Mouse (Mus musculus): ENCODE measurements at regions not wholly inside any gene's neighbourhood (a gene's known extent, or its start where the extent isn't known, plus 50 kb on each side); places are given as distances from the start of the nearest gene placed in this dataset.
A peak's percentile ranks its signal among the peaks of the same experiment; 100 is the strongest.

DNA sequence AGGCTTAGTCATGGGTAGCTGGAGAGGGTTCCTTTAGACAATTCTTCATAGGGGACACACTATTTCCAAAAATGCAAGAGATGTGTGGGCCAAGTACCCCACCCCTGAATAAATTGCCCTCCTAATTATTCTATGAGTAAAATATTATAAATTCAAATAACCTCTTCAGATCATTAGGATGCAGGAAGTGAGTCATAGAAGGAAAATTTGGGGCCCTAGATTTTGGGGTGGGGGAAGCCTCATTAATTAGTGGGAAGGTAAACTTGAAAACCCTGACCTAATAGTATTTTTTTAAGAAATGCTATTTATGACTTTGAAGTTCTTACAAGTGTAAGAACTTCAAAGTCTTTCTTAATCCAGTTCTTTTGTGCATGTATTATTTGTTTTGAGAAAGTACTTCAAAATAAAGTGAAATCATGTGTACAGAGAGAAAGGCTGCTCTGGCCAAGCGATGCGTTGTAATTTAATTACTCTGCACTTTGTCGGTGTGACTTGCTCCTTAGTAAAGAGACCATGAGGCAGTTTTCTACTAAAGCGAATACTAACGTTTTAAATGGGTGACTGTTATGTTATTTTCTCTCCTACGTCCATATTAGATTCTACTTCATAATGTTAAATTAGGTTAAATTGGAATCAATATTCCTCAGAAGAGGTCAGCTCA, 200.6 kb downstream of the Tgfb2 start:
- no peak for DNase-seq (ENCODE audit: low spot score in 2 of 2)

DNA sequence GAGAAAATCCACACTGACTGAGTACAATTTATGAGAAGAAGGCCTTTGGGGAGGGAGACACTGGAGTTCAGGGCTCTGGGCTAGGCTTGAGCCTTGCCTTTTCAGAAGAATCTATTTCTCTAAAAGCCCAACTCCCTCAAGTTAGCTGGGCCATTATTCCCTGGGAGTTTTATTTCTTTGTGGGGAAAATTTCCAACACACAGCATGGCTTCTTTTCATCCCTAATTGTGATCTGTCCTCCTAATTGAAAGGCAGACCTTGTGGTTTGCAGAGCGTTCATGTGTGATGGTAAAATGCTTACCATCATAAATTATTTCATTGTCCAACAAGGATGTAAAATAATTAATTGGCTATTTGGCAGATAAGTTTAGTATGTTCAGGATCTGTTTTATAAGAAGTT, 204.1 kb downstream of the Tgfb2 start:
- no peak for DNase-seq (ENCODE audit: low spot score in 2 of 2)

DNA sequence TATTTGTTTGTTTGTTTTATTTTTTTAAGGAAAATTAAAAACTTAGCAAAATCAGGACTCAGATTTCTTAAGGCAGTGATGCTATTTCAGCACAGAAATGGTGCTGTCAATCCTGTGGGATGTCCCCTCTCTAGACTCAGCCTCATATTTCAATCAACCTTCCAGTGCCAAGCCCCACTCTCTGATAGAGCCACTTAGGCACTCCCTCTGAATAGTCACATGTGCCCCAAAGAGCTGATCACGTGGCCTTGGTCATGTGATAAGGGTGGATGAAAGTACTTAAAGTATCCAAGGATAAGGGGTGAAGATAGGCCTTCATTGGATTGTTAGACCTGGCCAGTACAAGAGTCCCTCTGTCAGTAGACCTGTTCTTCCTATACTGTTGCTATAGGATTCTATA, 207.9 kb downstream of the Tgfb2 start:
- no peak for DNase-seq (ENCODE audit: low spot score in 2 of 2)

DNA sequence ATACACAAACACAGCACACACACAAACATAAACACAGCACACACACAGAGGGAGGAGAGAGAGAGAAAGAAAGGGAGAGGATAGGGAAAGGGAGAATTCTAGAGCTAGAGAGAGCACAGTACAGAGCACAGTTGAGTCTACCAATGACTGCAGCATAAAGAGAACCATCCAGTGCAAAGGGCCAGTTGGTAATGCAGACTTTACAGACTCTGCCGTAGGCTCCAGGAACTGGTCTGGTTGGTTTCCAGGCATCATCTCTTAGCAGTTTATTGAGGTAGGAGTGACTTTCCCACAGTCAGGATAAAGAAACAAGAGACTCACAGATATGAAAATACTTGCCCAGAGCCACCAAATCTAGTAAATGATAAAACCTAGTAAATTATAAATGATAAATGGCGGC, 208.5 kb downstream of the Tgfb2 start:
- no peak for DNase-seq (ENCODE audit: low spot score in 2 of 2)

DNA sequence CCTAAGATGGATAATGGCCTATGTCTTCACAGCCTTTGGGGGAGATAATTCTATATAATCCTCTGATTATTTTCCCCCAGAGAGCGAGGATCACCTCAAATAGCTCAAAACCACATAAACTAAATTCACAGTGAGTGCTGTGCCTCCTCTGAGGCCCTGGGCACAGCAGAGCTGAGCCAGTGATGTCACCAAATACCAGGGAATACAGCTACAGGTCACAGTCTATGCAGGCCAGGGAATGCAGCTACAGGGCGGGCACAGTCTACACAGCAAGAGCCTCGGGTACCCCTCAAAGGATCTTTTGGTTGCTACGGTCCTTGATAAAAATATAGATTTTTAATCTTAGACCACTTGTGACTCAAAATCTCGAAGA, 211.4 kb downstream of the Tgfb2 start:
- DNase-seq (ENCODE audit: low spot score in 2 of 2) = no peak

DNA sequence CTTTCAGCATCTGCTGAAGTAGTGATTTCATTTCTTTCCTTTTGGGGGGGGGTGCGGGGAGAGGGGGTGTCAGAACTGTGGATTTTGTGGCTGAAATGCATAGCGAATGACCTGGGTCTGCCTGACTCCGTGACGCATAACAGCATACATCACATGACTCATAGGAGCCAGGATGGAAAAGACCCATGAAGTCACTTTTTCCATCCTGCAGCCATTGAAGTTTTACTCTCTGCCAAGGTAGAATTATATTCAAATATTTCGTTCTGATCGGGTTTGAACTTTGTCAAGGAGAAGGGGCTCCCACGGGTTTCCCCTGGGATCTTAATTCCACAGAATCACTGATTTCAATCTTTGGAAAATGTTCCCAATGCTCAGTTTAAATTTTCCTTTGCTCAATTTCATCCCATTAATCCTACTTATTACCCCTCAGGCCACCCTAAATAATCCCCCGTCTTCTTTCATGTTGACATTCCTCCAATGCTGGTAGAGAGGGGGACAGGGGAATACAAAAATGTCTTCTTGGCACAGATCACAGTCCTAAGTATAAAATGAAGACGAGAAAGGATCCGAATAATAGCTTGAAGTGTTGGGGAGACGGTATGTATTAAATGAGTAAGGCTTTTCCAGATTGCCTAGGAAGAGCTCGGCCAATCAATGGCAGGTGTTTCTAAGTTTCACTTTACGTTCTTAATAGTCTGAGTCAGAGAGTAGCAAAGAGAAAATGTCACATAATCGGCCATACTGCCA, 212.0 kb downstream of the Tgfb2 start:
- DNase-seq (ENCODE audit: low spot score in 2 of 2) = no peak

DNA sequence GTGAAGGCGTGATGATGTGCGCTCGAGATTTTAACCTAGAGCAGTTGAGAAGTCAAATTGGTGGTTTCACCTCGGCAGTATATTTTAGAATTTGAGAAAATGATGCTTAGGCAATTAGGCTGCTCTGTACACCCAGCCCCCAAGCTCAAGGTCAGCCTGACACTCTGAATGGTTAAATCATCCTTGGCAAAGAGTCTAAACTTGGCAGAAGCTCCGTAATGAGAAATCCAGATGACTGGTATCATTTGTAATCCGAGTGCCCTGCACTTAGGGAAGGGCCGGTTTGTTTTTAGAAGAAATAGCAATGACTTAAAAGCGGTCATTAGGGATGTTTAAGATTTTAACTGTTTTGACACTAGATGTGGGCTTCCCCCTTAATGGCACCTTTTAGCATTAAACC, 223.6 kb downstream of the Tgfb2 start:
- DNase-seq (ENCODE audit: low spot score in 2 of 2) = no peak

DNA sequence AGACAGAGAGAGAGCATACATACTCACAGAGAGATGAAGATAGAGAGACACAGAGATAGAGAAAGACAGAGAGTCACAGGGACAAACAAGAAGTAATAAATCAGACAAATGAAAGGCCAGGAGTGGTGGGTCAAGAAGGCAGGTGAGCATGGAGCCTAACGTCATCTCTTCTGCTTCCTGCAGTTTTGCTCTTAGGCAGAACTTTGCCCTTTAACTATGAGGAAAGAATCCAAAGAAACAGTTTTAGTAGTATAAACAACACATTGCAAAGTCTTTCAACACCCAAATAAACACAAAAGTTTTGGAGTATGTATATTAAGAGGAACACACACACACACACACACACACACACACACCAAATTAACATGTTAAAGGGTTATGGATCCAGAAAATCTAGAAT, 225.8 kb downstream of the Tgfb2 start:
- DNase-seq (ENCODE audit: low spot score in 2 of 2) = no peak

DNA sequence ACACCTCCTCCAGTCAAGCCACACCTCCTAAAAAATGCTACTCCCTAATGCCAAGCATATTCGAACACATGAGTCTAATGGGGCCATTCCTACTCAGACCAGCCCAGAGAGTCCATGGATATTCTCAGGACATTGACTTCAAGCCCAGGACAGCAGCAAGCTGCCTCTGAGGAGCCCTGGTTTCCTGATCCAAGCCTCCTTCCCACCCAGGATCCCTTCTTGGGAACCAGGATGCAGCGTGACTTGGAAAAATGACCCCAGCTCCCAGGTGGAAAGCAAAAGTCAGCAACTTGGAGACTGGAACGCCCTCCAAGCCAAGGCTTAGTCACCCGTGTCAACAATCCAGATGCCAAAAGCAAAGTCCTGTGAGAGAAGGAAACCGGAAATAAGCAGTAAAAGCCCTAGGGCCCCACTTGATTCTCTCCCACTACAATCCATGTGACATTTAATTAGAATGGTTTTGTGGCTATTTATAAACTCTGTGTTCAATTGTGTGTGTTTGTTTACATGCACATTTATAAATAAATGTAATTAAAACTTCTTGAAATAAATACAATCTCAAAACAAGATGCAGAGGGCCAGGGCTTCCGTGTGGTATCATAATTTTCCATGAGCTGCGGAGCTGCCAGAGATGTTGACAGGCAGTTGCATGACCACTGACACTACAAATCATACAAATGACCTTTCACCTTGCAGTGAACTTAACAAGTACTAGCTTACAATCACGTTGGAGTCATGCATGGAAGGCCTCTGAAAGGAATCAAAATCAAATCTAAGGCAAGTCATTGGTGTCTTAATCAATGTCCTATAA, 227.2 kb downstream of the Tgfb2 start:
- DNase-seq (ENCODE audit: low spot score in 2 of 2) = no peak

DNA sequence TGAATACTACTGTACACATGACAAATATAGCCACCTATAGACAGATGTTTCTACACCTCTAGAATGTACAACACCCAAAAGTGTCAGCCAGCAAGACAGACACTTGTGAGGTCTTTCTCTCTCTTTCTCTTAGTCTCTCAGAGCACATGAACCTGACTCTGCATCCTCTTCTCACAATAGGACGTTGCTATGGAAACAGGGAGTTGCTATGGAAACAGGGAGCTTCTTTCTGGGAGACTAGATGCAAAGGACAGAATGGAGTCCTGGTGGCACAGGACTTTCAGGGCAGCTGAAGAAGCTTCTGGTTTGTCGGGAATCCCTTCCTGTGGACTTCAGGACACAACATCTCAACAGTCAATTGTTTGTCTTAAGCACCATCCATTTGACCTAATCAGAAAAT, 230.9 kb downstream of the Tgfb2 start:
- DNase-seq (ENCODE audit: low spot score in 2 of 2) = peak; percentile 61

DNA sequence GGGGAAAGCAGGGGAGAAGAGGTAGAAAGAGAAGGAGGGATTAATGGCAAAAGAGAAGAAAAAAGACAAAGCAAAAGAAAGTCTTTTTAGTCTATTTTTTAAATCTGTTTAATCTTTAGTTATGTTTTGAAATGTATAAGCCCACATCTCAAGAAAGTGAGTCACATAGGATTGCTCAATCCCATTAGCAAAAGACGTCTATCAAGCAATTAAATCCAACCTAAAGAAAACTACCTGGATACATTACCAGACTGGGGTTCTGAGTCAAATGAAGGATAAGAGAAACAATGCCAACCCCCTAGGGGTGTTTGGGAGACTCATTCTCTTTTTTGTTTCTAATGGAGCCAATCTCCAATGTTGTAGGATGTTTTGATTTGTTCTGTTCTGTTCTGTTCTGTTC, 231.4 kb downstream of the Tgfb2 start:
- no peak for DNase-seq (ENCODE audit: low spot score in 2 of 2)

DNA sequence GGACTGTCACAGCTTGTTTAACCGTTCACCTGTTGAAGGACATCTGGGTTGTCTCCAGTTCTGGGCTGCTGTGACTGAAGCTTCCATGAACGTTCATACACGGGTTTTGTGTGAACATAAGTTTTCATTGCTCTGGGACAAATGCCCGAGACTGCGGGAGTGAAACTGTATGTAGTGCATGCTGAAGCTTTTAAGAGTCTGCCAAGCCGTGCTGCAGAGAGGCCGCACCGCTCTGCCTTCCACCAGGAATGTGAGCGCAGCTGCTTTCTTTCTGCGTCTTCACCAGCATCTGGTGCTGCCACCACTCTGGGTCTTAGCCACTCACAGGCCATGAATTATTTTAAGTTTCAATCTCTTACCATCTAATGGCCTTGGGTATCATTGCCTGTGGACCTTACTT, 232.8 kb downstream of the Tgfb2 start:
- DNase-seq (ENCODE audit: low spot score in 2 of 2) = peak in 1 of 2 experiments; percentile 6

DNA sequence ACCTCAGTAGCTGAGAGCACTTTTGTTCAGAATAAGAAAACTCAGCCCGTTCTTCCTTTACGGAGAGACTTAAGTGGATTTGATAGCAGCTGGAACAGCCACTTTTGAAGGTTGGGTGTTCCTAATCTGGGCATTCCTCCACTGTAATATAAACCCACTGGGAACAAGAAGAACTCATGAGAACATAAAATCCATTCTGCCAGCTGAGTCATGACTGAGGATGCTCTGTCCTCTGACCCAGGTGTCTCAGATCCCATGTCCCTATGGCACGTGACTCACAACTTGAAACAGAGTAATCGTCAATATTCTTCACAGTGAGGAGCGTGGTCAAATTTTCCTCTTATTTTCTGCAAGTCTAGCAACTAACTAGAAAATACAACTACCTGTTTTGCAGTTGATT, 240.3 kb downstream of the Tgfb2 start:
- DNase-seq (ENCODE audit: low spot score in 2 of 2) = no peak

DNA sequence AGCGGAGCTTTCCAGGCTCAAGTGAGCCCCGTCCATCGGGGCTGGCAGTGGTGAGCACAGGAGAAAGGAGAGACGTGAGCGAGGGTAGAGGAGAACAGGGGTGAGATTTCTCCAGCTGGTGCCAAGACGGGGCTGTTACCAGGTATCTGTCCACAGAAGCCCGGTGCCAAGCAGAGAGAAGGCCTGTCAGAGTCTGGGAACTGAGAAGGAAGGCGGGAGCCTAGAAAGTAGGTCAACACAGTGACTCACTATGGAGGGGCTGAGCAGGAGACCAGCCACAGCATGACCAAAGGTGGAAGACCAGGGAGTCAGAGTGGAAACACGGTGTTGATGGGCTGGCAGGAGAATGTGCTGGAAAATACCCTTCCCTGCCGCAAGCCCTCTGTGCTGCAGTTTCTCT, 245.0 kb downstream of the Tgfb2 start:
- DNase-seq (ENCODE audit: low spot score in 2 of 2) = no peak

DNA sequence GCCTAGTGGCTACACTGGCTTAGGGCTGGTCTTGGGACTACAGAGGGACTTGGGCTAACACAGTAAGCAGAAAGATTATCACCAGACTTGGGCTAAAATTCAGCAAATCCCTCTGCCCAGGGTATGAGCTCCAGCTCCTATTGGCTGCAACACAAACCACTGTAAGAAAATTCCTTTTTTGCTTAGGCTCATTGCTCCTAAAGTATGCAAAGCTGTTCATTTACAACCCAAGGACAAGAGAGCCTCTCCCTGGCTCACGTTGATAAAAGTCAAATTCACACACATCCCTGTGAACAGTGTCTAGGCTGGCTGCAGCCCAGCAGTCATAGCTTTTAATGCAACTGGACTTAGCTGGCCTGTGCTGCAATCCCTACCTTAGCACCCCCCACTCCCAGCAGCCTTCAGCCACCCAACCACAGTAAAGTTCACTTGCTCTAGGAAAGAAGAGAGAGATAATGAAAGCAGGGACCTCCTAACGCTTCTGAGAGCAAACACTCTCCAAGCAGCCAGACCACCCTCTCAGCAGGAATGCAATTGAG, 247.6 kb downstream of the Tgfb2 start:
- DNase-seq (ENCODE audit: low spot score in 2 of 2) = no peak

DNA sequence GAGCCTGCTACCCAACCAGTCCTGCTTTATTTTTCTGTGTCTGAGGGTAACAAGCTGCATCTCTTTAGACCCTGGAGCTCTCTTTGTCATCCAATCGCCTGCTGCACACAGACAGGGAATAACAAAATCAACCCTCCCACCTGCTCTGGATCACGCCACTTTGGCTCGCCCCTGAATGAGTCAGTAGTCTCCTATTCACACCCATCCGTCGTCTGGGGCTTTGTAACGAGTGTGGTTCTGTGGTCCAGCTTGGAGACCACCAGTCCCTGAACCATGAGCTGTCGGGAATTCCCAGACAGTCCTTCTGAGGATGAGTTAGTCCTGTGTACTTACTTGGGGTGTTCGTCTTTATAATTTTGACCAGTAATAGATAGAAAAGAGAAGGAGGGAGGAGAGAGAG, 248.7 kb downstream of the Tgfb2 start:
- DNase-seq (ENCODE audit: low spot score in 2 of 2) = no peak

DNA sequence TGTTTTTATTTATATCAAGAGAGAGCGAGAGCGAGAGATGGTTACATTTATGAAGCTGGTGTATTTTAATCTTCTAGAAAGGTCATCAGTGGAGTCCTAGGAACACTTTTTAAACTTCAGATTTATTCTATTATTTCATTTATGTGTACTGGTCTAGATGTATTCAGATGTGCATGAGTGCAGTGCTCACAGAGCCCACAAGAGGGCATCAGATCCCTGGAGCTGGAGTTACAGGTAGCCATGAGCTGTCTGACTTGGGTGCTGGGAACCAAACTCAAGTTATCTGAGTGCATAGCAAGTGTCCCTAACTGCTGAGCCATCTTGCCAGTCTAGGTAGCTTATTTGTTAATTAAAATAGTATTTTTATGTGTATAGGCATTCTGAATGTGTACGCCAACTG, 249.7 kb downstream of the Tgfb2 start:
- no peak for DNase-seq (ENCODE audit: low spot score in 2 of 2)

DNA sequence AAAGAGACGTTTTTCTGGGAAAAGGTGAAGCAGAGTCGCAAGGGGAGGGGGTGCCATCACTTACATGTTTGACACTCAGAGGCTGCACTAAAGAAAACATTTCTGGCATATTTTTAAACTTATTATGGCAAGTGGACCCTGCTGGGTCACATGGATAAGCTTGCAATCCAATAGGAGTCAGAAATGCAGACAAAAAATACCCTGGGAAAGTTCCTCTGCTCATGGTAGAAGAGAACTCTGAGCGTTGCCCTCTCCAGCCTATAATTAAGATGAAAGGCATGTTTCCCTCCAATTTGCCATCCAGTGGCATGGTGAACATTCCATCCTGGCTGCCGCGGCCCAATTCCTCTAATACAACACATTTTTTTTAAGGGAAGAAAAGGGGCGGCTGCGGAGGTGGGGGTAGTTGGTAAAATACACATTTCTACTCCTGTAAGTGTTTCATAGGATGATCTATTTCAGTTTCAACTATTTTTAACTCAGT, 250.6 kb downstream of the Tgfb2 start:
- DNase-seq (ENCODE audit: low spot score in 2 of 2) = no peak

DNA sequence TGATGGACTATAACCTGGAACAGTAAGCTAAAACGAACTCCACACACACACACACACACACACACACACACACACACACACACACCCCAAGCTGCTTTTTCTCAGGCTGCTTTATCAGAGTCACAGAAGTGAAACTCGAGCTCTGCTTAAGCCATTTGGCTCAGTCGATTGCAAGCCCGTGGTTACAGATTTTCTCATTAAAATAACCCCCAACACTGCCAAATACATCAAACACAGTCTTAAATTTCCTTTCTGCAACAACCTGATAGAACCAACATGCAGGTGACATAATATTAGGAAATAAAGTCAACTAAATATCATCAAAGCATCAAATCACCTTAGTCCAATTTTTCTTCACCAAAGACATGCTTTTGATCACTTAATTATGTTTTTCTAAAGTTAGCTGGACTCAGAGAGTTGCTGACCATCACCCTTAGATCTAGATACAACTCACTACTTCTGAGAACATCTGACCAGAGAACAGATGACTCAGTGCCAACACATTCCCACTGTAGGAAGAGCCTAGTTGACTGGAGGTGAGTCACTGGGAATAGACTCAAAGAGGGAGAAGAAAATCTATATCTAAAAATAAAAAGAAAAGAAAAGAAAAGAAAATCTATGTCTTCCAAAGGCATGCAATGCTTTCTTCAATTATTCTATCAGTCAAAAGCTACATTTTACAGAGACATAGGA, 251.2 kb downstream of the Tgfb2 start:
- no peak for DNase-seq (ENCODE audit: low spot score in 2 of 2)

DNA sequence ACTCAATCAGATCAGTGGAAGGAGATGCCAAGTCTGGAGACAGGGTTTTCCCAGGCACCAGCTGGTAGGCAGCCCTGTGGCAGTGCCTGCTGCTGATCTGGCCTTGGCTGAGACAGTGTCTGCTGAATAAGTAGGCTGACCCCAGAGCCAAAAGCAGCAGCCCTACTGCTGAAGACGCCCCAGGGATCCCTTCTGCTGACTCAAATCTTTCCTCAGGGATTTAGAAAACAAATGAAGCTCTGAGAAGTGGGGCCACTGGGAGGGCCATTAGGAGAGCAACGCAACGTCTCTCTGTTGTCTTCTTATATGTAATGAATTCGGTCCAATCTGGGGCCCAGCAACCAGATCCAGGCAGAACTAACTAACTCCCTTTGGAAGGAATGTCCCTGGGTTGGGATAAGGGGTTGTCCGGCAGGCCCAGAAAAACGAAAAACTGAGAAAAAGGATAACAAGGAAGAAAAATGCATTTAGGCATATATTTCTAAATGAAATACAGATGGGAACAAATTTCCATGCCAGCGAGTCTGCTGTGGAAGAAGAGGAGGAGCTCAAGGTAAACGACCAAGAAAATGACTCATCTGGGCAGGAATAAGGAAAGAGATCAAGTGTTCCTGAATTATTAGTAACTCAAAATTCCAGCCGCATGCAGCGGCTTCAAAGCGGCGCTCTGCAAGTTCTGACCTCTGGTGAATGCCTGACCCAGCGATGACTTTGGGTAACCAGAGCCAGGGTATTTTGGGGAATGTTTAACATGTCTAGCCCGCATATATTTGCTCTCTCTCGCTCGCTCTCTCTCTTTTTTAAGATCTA, 256.7 kb downstream of the Tgfb2 start:
- no peak for DNase-seq (ENCODE audit: low spot score in 2 of 2)

DNA sequence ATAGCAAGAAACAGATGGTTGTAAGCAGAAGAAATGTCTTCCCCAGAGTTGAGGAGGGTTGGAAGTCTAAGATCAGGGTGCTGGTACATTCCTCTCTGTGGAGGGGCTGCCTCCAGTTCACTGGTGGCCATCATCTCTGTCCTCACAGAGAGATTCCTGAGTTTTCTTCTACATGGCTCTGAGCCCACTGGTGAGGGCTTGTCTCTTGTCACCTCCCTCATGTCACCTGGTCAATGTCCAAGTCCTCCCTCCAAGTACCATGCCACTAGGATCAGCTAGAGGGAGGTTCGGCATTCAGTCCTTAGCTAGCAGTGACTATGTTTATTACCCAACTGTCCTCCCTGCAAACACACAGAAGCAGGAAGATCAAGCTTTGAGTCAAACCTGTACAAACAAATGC, 258.3 kb downstream of the Tgfb2 start:
- DNase-seq (ENCODE audit: low spot score in 2 of 2) = no peak

Data from left cerebral cortex, adult 18-20 months (tissue).